Mouse (Mus musculus) right cerebral cortex, postnatal 4 days (tissue): ENCODE measurements at regions not wholly inside any gene's neighbourhood (a gene's known extent, or its start where the extent isn't known, plus 50 kb on each side); places are given as distances from the start of the nearest gene placed in this dataset.

Source experiments
- DNase-seq: peaks from one replicate; pipeline ENCODE4 v3.0.0-alpha.2; 2022

GRCm38 (mm10) chr8:44512876-44513275 lies 422.4 kb upstream of the Fat1 start:
- DNase-seq: no peak

GRCm38 (mm10) chr8:44525915-44526314 lies 409.3 kb upstream of the Fat1 start:
- DNase-seq: peak; percentile 7

GRCm38 (mm10) chr8:44529696-44530095 lies 405.6 kb upstream of the Fat1 start:
- DNase-seq: no peak

GRCm38 (mm10) chr8:44548885-44549284 lies 386.4 kb upstream of the Fat1 start:
- DNase-seq: no peak

- DNase-seq: no peak
Observed at GRCm38 (mm10) chr8:44559161-44559560, 376.1 kb upstream of the Fat1 start.

GRCm38 (mm10) chr8:44576314-44576858 lies 358.9 kb upstream of the Fat1 start:
- DNase-seq: no peak

- no peak for DNase-seq
Observed at GRCm38 (mm10) chr8:44576993-44577392, 358.3 kb upstream of the Fat1 start.
